Mouse (Mus musculus): Measurements from ENCODE around the gene Tdg.
A peak's percentile ranks its signal among the peaks of the same experiment; 100 is the strongest.

Gene Tdg

DNA sequence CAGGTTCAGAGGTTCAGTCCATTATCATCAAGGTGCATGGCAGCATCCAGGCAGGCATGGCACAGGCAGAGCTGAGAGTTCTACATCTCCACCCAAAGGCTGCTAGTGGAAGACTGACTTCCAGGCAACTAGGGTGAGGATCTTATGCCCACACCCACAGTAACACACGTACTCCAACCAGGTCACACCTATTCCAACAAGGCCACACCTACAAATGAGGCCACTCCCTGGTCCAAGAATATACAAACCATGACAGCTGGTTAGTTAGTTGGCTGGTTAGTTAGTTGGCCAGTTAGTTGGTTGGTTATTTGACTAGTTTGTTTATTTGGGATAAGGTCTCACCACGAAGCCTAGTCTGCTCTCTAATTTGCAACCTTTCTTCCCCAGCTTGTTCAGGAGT is 33.7 kb downstream of the Tdg start:
- DNase-seq: no peak

- DNase-seq: no peak
These were observed 36.3 kb downstream of the Tdg start for GRCm38 (mm10) chr10:82665951-82666350.

GRCm38 (mm10) chr10:82666436-82667234 is 37.0 kb downstream of the Tdg start:
- DNase-seq: peak; percentile 86 to 93

DNA sequence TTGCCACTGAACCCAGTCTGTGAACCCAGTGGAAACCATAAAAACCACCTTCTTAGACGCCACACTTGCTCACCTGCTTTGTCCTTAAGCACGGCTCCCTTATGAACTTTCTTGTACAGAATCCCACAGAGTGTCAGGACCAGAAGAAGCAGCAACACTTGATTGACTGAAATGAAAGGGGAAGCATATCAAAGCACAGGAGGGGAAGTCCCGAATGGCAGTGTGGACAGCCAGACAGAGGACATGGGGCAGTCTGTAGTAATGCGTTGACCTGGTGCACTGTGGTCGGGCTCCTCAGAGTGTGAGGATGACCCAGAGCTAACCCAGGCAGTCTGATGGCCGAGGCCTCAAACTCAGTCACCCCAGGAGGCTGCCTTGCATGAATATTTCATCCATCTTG is 40.6 kb downstream of the Tdg start:
- DNase-seq: no peak

DNA sequence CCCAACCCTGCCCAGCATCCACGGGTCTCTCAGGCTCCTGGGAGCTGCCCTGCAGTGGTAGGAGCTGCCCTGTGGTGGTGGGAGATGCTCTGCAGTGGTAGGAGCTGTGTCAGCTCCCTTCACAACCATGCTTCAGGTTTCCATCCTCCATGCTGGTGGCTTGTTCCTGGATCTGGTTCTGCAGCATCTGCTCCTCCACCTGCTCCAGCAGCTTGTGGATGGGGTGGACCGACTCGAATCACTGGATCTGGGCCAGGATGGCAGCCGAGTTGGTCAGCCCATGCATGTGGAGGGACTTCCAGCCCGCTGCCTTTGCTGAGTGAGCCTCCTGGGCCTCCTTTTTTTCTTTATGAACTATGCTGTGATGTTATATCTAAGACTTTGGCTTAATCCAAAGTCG is 47.3 kb downstream of the Tdg start:
- no peak for DNase-seq

- no peak for DNase-seq
These were observed 51.1 kb downstream of the Tdg start for GRCm38 (mm10) chr10:82680769-82681168.

GRCm38 (mm10) chr10:82681639-82682038 is 52.0 kb downstream of the Tdg start:
- DNase-seq: no peak

GRCm38 (mm10) chr10:82685440-82685839 is 55.8 kb downstream of the Tdg start:
- DNase-seq: no peak

- no peak for DNase-seq
These were observed 60.1 kb downstream of the Tdg start for GRCm38 (mm10) chr10:82689681-82690211.

GRCm38 (mm10) chr10:82690494-82690893 is 60.9 kb downstream of the Tdg start, which contains the start of gene Glt8d2:
TSS of gene Glt8d2 (minus strand) at chr10:82690650.
- peak; percentile 18 to 38 for DNase-seq

- DNase-seq: no peak
These were observed 66.3 kb downstream of the Tdg start, which contains the start of gene Hcfc2 for GRCm38 (mm10) chr10:82695956-82696355. TSS of gene Hcfc2 (plus strand) at chr10:82696160.

- peak in 1 of 2 experiments; percentile 2 for DNase-seq
These were observed 66.9 kb downstream of the Tdg start for GRCm38 (mm10) chr10:82696453-82697079.

DNA sequence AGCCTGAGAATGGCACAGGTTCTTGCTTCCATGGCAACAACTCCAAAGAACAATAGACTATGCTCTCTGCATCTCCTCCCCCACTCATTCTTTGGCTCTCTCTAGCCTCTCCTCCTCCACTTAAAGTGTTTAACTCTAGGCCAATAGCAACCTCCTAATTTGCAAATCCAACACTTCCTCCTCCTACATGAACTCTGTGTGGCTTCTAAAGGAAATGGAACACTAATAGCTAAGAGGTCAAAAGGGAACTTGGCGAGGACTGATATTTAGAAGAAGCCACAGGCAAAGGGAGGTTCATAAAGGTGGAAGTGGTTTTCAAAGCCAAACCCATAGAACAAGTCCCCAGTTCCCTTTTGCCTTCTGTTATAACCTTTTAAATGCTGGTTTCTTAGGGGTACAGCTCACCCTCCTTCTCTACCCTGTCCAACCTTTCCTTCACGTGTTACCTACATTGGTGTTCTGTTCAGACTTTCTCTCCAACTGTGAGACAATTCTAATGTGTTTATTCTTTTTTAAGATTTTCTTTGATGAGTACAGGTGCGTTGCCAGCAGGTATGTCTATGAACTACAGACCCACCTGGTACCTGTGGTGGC is 67.8 kb downstream of the Tdg start:
- peak in 1 of 2 experiments; percentile 7 for DNase-seq

- peak; percentile 89 to 96 for DNase-seq
These were observed 69.2 kb downstream of the Tdg start for GRCm38 (mm10) chr10:82698712-82699261.

GRCm38 (mm10) chr10:82699296-82699941 is 69.8 kb downstream of the Tdg start:
- DNase-seq: peak; percentile 6 to 39
